Mouse (Mus musculus) kidney, embryonic 14.5 days (tissue): Measurements from ENCODE around the gene Tmem33. TPM values are rescaled to one million over a fixed set of nuclear protein-coding genes. Genes with fewer than 3 reads are reported as not detected.

Experiments
- ATAC-seq: fragments of 200-750 bp; cut with Nextera tagmentation; 2 replicates; pipeline ENCODE4 v1.8.0; 2017; ENCODE audit warnings: moderate number of reproducible peaks, mild to moderate bottlenecking, moderate TSS enrichment, moderate library complexity; ENCODE audit not compliant: low FRiP score, low TSS enrichment
- H3K27ac ChIP-seq: fragments of 300-500 bp; sonication (generic); 2 replicates; pipeline ENCODE4 v1.5.1; 2014; ENCODE audit warnings: low read depth, mild to moderate bottlenecking, low read length, moderate library complexity, mixed read lengths
- H3K27me3 ChIP-seq: fragments of 300-500 bp; sonication (generic); 2 replicates; pipeline ENCODE4 v1.6.1; 2014; ENCODE audit warnings: mild to moderate bottlenecking, low read length; ENCODE audit not compliant: control insufficient read depth, insufficient read depth
- H3K36me3 ChIP-seq: fragments of 300-500 bp; sonication (generic); 2 replicates; pipeline ENCODE4 v1.6.1; 2014; ENCODE audit warnings: low read length, mixed read lengths; ENCODE audit not compliant: control insufficient read depth, insufficient read depth
- H3K4me1 ChIP-seq: fragments of 300-500 bp; sonication (generic); 2 replicates; pipeline ENCODE4 v1.6.1; 2014; ENCODE audit warnings: low read length, mixed read lengths; ENCODE audit not compliant: control insufficient read depth, insufficient read depth
- H3K4me2 ChIP-seq: fragments of 300-500 bp; sonication (generic); replicated peaks from 2 replicates; pipeline ENCODE4 v1.6.1; 2014; ENCODE audit warnings: low read depth, mild to moderate bottlenecking, low read length
- H3K4me3 ChIP-seq: fragments of 300-500 bp; sonication (generic); 2 replicates; pipeline ENCODE4 v1.5.1; 2014; ENCODE audit warnings: mild to moderate bottlenecking, low read length
- H3K9ac ChIP-seq: fragments of 300-500 bp; sonication (generic); 2 replicates; pipeline ENCODE4 v1.6.1; 2014; ENCODE audit warnings: low read depth, mild to moderate bottlenecking, low read length, moderate library complexity
- H3K9me3 ChIP-seq: fragments of 300-500 bp; sonication (generic); 2 replicates; pipeline ENCODE4 v1.6.1; 2016; ENCODE audit warnings: low read length; ENCODE audit not compliant: control insufficient read depth
- WGBS: fragments of 180-500 bp; shearing (Covaris S2); extraction: QIAGEN DNeasy Blood & Tissue Kit; methylation state at CpG from one replicate; pipeline ENCODE4 v1.1.7; 2014; 5-methylcytosine and 5-hydroxymethylcytosine counted together
- polyA plus RNA-seq: library from polyadenylated mRNA; unstranded; fragments of >200 nt; fragmentation: Nextera tagmentation; extraction: Ambion mirVana; gene quantifications from 2 replicates; pipeline ENCODE4 v1.2.1, GENCODE M21; 2014

Tmem33 gene
- polyA plus RNA-seq, 1 experiment from 2014 or later, result 90.9 TPM

DNA sequence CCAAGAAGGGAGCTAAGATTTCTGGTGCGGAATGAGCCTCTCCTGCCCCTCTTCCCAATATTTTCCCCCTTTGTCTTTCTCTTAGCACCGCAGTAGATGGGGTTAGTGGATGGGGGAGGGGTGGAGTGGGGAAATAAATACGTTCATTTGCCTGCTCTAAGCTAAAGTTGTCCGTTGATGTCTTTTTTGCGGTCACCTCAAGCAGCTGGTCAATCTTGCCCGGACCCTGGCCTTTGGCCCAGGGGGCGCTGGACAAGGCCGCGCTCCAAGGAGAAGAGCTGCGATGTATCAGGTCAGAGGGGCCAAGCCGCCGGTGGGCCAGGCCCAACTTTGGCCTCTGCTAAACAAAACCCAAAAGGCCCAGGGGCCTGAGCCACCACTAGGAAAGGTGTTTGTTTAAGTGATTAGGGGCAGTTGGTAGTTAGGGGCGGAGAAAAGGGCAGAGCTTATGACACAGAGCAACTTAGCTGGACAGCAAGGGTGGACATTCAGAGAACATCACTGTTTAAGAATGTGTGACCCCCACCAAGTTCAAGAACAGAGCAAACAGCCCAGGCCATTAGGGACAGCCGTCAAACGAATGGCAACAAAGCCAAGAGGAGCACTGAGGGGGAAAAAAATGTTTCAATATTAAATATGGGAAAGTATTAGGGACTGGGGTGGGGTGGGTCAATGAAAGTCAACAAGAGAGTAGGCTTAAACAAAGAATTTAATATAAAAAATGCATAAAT is 36.8 kb upstream of the Tmem33 start:
- Histone ChIP-seq H3K27me3 (peaks cover 98% of the 10 kb centered on the region), H3K36me3 (no peaks in the 10 kb centered on the region), H3K4me1 (peaks cover 7% of the 10 kb centered on the region; the same call in 1 of the 2 replicates), H3K9me3 (peaks cover 8% of the 10 kb centered on the region), H3K4me2 (no peak overlapping the region), H3K4me3 (no peak overlapping the region), H3K9ac (no peak overlapping the region), H3K27ac (no peak overlapping the region)
- under 1% methylated on average over 15 of the region's 15 CpGs for WGBS
- no peak for ATAC-seq

DNA sequence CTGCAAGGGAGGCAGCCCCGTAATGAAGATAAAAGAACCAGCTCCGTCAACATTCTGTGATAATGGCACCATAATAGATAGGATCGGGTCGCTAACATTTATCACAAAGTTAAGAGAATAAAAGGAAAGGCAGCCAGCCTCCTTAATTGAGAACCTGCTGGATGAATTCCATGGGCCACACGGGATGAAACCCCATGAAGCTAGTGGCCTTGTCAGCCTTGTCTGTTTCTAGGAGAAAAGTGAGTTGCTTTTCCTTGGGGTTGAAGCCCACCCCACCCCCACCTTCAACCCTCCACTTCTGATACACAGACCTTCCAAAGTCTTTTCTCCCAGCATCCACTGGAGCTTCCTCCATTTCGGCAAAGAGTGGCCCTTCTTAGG is 36.3 kb upstream of the Tmem33 start:
- Histone ChIP-seq H3K4me2 (no peak overlapping the region), H3K4me1 (peaks cover 7% of the 10 kb centered on the region; the same call in 1 of the 2 replicates), H3K27ac (no peak overlapping the region), H3K9me3 (peaks cover 8% of the 10 kb centered on the region), H3K9ac (no peak overlapping the region), H3K4me3 (no peak overlapping the region), H3K27me3 (peaks cover 98% of the 10 kb centered on the region), H3K36me3 (no peaks in the 10 kb centered on the region)
- no peak for ATAC-seq
- 8% methylated on average over 6 of the region's 6 CpGs for WGBS

DNA sequence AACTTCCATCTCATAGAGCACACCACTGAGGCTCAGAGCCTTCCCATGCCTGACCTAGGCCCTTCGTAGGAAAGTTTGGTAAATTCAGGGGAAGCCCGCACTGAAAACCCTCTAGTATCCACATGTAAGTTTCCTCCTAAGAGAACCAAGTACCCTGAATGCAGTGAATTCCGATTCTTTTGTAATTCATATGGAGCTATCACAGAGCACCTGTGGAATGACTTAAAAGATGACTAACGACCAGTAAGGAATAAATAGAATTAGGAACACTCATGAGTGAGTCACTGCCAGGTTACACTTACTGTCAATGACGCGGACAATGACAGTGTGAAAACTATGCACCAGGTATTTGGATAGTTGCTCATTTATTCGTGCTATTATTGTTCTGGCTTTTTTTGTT is 34.6 kb upstream of the Tmem33 start:
- no peak for ATAC-seq
- Histone ChIP-seq H3K4me3 (no peak overlapping the region), H3K9me3 (peaks cover 8% of the 10 kb centered on the region), H3K9ac (no peak overlapping the region), H3K4me1 (peaks cover 13% of the 10 kb centered on the region; the same call in 1 of the 2 replicates), H3K27me3 (peaks cover 98% of the 10 kb centered on the region), H3K27ac (no peak overlapping the region), H3K36me3 (no peaks in the 10 kb centered on the region), H3K4me2 (no peak overlapping the region)
- 40% methylated on average over 7 of the region's 7 CpGs for WGBS

DNA sequence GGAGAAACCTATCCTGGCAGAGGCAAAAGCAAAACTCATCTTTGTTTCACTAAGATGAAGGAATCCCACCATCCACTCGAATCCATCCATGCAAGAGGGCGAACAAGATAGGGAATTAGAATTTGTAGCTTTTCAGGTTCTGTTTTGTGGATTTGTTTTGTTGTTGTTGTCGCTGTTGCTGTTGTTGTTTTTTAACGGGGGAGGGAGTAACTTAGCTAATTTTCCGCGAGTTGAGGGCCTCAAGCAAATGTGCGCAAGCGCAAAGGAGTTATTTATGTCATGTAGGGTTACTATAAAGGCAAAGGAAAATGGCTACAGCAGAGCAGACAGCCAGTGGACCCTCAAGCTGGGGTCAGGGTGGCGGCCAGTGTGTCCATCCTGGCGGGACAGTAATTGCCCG is 33.1 kb upstream of the Tmem33 start:
- no peak overlapping the region for H3K4me2 ChIP-seq

DNA sequence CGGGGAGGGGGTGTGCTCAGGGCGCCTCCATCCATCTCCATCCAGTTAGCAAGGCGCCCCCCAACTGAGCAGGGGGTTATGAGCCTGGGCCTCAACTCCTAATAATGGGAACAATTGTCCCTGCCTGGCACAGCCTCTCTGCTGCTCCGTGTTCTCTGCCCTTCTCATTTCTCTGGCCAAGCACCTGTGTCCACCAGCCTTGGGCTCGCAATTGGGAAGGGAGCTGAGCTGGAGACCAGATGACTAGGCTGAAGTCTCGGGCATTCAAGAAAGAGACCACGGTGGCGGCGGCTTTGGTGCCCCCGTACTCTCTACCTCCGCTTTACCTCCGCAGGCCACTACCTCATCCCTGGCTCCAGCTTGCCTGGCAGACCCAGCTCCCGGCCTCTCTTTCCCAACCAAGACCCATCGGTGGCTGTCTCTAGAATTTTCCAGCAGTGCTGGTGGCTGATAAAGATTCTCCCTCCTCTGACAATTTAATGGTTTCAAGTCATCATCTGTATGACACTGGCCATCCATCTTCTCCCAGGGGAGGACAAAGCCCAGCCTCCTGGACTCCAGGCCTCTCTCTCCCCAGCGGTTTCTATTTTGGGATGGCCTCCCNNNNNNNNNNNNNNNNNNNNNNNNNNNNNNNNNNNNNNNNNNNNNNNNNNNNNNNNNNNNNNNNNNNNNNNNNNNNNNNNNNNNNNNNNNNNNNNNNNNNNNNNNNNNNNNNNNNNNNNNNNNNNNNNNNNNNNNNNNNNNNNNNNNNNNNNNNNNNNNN is 32.5 kb upstream of the Tmem33 start:
- no peak overlapping the region for H3K27ac ChIP-seq
- peaks cover 97% of the 10 kb centered on the region for H3K27me3 ChIP-seq
- WGBS, result 1% methylated on average over 15 of the region's 15 CpGs
- no peak overlapping the region for H3K4me2 ChIP-seq
- no peak overlapping the region for H3K9ac ChIP-seq
- no peaks in the 10 kb centered on the region for H3K36me3 ChIP-seq
- peaks cover 11% of the 10 kb centered on the region; the same call in 1 of the 2 replicates for H3K4me1 ChIP-seq
- peak overlapping the region; percentile 12; the same call in 1 of the 2 replicates for H3K4me3 ChIP-seq
- peaks cover 8% of the 10 kb centered on the region for H3K9me3 ChIP-seq
- ATAC-seq, result peak; percentile 26; the same call in 1 of the 2 replicates

More for the DNA sequence above, 33.1 kb upstream of the Tmem33 start:
- Histone ChIP-seq H3K27me3 (peaks cover 97% of the 10 kb centered on the region), H3K36me3 (no peaks in the 10 kb centered on the region), H3K9me3 (peaks cover 8% of the 10 kb centered on the region), H3K4me1 (peaks cover 16% of the 10 kb centered on the region; the same call in 1 of the 2 replicates), H3K9ac (no peak overlapping the region), H3K4me3 (no peak overlapping the region), H3K27ac (no peak overlapping the region)
- ATAC-seq, result no peak
- WGBS, result 2% methylated on average over 11 of the region's 11 CpGs

DNA sequence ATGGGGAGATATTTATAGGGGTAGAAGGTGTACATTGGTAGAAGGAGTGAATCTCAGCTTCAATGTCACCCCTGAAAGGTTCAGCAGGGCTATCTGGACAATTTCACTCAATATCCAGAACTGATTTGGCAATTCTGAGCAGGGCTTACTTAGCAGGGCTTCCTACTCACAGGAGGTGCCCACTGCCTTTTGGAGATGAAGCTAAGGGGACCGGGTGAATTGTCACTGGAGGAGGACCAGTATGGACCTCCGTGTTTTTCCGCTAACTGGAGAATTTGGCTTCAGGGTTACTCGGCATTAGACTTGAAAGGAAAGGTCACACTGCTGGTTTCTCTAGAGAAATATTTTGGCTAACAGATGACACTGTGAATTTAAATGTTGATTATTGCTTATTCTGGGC is 25.7 kb upstream of the Tmem33 start:
- Histone ChIP-seq H3K9ac (no peak overlapping the region), H3K4me2 (no peak overlapping the region), H3K4me1 (peaks cover 9% of the 10 kb centered on the region; the same call in 1 of the 2 replicates), H3K27ac (no peak overlapping the region), H3K27me3 (peaks cover 63% of the 10 kb centered on the region), H3K36me3 (no peaks in the 10 kb centered on the region), H3K9me3 (no peaks in the 10 kb centered on the region), H3K4me3 (no peak overlapping the region)
- no peak for ATAC-seq
- WGBS, result 47% methylated on average over 4 of the region's 4 CpGs

DNA sequence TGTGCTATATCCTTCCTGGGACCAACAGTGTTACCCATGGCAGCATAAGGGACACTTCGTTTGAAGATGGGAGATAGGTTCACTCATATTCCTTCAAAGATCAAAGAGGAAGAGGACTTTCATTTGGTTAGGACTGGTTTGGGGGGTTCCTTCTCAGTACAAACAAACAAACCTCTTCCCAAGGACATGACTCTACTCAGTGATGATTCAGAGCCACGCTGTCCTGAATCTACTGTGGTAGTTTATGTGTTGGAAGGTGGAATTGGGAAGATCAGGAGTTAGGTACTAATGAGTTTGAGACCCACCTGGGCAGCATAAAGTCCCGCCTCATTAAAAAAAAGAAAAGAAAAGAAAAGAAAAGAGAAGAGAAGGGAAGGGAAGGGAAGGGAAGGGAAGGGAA is 24.9 kb upstream of the Tmem33 start:
- ATAC-seq, result no peak
- Histone ChIP-seq H3K4me2 (no peak overlapping the region), H3K9me3 (no peaks in the 10 kb centered on the region), H3K4me1 (peaks cover 6% of the 10 kb centered on the region; the same call in 1 of the 2 replicates), H3K36me3 (no peaks in the 10 kb centered on the region), H3K27me3 (peaks cover 55% of the 10 kb centered on the region), H3K9ac (no peak overlapping the region), H3K4me3 (no peak overlapping the region), H3K27ac (no peak overlapping the region)
- WGBS, result 51% methylated on average over 3 of the region's 3 CpGs

DNA sequence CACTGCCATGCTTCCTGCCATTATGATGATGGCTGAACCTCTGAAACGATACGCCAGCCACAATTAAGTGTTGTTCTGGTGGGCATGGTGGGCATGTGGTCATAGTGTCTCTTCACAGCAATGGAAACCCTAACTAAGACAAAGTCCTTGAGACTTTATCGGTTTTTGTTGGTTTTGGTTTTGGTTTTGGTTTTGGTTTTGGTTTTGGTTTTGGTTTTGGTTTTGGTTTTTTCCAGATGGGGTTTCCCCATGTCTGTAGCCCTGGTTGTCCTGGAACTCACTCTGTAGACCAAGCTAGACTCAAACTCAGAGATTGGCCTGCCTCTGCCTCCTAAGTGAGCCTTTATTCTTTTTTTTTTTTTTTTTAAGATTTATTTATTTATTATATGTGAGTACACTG is 23.8 kb upstream of the Tmem33 start:
- WGBS, result 90% methylated on average over 3 of the region's 3 CpGs
- H3K27me3 ChIP-seq, result peaks cover 44% of the 10 kb centered on the region
- H3K4me1 ChIP-seq, result no peaks in the 10 kb centered on the region
- no peak overlapping the region for H3K9ac ChIP-seq
- no peak for ATAC-seq
- H3K36me3 ChIP-seq, result no peaks in the 10 kb centered on the region
- no peak overlapping the region for H3K4me3 ChIP-seq
- no peaks in the 10 kb centered on the region for H3K9me3 ChIP-seq
- no peak overlapping the region for H3K4me2 ChIP-seq
- no peak overlapping the region for H3K27ac ChIP-seq

DNA sequence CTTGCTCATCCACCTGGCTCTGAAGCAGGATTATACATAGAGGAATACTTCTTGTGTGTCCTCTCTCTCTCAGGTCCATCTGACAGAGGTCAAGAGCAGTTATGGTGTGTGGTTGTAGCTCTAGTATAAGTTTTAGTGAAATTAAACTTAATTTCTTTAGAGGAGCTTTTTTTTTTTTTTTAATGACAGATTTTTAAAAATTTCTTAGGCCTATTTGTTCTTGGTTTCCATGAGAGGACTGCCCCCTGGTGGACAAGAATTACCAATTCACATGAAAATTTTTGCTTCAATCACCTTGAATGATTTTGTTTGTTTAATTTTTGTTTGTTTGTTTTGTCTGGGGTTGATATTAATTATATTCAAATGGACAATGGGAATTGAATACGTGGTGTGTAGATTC is 22.1 kb upstream of the Tmem33 start:
- Histone ChIP-seq H3K9ac (no peak overlapping the region), H3K27me3 (peaks cover 28% of the 10 kb centered on the region; the same call in 1 of the 2 replicates), H3K36me3 (no peaks in the 10 kb centered on the region), H3K4me3 (no peak overlapping the region), H3K4me1 (no peaks in the 10 kb centered on the region), H3K27ac (no peak overlapping the region), H3K9me3 (no peaks in the 10 kb centered on the region), H3K4me2 (no peak overlapping the region)
- no peak for ATAC-seq
- 4% methylated on average over 1 of the region's 1 CpGs for WGBS
